Mouse (Mus musculus) kidney, embryonic 16.5 days (tissue): ENCODE measurements at regions not wholly inside any gene's neighbourhood (a gene's known extent, or its start where the extent isn't known, plus 50 kb on each side); places are given as distances from the start of the nearest gene placed in this dataset.

ENCODE experiments used
- ATAC-seq: fragments of 200-750 bp; cut with Nextera tagmentation; 2 replicates; pipeline ENCODE4 v1.8.0; 2017; ENCODE audit warnings: moderate TSS enrichment; ENCODE audit not compliant: low FRiP score, low TSS enrichment
- H3K27ac ChIP-seq: fragments of 300-500 bp; sonication (generic); 2 replicates; pipeline ENCODE4 v1.5.1; 2014; ENCODE audit warnings: low read length
- H3K27me3 ChIP-seq: fragments of 300-500 bp; sonication (generic); 2 replicates; pipeline ENCODE4 v1.6.1; 2014; ENCODE audit warnings: low read length, control low read depth, mixed read lengths; ENCODE audit not compliant: insufficient read depth
- H3K36me3 ChIP-seq: fragments of 300-500 bp; sonication (generic); 2 replicates; pipeline ENCODE4 v1.6.1; 2014; ENCODE audit warnings: low read length, control low read depth, mixed read lengths; ENCODE audit not compliant: insufficient read depth
- H3K4me1 ChIP-seq: fragments of 300-500 bp; sonication (generic); 2 replicates; pipeline ENCODE4 v1.6.1; 2014; ENCODE audit warnings: low read length, control low read depth, mixed read lengths; ENCODE audit not compliant: insufficient read depth
- H3K4me2 ChIP-seq: fragments of 300-500 bp; sonication (generic); replicated peaks from 2 replicates; pipeline ENCODE4 v1.6.1; 2014; ENCODE audit warnings: low read depth, low read length
- H3K4me3 ChIP-seq: fragments of 300-500 bp; sonication (generic); 2 replicates; pipeline ENCODE4 v1.5.1; 2014; ENCODE audit warnings: mild to moderate bottlenecking, low read length
- H3K9ac ChIP-seq: fragments of 300-500 bp; sonication (generic); replicated peaks from 2 replicates; pipeline ENCODE4 v1.6.1; 2014; ENCODE audit warnings: low read length
- H3K9me3 ChIP-seq: fragments of 300-500 bp; sonication (generic); 2 replicates; pipeline ENCODE4 v1.6.1; 2016; ENCODE audit warnings: low read length, control low read depth
- WGBS: fragments of 180-500 bp; shearing (Covaris S2); extraction: QIAGEN DNeasy Blood & Tissue Kit; methylation state at CpG from one replicate; pipeline ENCODE4 v1.1.7; 2014; 5-methylcytosine and 5-hydroxymethylcytosine counted together

GRCm38 (mm10) chr13:16100253-16100652 is 88.6 kb downstream of the Inhba start:
- Histone ChIP-seq H3K9me3 (peaks cover 16% of the 10 kb centered on the region), H3K9ac (no peak overlapping the region), H3K36me3 (0 out of 2 replicates have a peak, but pooled peaks cover 3% of the 10 kb centered on the region), H3K4me1 (no peaks in the 10 kb centered on the region), H3K4me3 (no peak overlapping the region), H3K27me3 (no peaks in the 10 kb centered on the region), H3K4me2 (no peak overlapping the region), H3K27ac (no peak overlapping the region)
- 93% methylated on average over 10 of the region's 15 CpGs for WGBS
- ATAC-seq, result no peak

DNA sequence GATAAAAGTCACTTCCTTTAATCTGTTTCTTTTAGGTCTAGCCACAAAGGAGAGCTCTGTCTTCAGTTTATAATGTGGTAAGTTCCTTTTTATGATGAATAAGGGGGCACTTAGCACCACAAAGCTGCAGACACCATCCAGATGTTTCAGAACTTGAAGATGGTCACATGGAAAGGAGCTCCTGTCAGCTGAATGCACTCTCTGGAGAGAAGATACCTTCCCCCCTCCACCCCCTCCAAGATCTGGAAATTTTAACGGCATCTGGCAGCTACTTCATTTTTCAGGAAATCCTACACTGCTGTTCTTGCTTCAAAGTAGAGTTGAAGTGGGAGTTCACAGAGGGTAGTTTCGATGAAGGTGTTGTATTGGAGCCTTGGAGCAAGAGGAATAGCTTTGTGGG is 103.2 kb downstream of the Inhba start:
- Histone ChIP-seq H3K9ac (no peak overlapping the region), H3K36me3 (no peaks in the 10 kb centered on the region), H3K4me1 (no peaks in the 10 kb centered on the region), H3K27me3 (no peaks in the 10 kb centered on the region), H3K9me3 (no peaks in the 10 kb centered on the region), H3K27ac (no peak overlapping the region), H3K4me2 (no peak overlapping the region), H3K4me3 (no peak overlapping the region)
- no peak for ATAC-seq
- WGBS, result 39% methylated on average over 2 of the region's 2 CpGs

DNA sequence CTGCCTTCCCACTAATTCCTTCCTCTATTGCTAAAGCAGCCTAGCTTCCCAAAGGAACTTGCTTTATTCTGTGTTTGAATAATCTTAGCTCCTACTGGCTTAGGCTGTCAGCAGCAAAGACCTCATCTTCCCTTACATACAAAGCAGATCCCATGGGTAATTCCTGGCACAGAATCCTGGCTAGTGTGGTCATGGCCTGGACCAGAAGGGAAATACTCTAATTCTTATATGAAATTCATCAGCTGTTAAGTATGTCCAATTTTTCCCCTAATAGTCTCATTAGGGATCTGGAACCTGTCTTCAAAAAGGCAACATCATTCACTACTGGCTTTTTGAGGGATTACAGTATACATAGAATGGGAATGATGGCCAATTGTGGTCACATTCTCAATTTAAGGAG is 135.0 kb downstream of the Inhba start:
- Histone ChIP-seq H3K4me1 (no peaks in the 10 kb centered on the region), H3K27me3 (no peaks in the 10 kb centered on the region), H3K4me2 (no peak overlapping the region), H3K4me3 (no peak overlapping the region), H3K9me3 (no peaks in the 10 kb centered on the region), H3K9ac (no peak overlapping the region), H3K36me3 (no peaks in the 10 kb centered on the region), H3K27ac (no peak overlapping the region)
- no peak for ATAC-seq

GRCm38 (mm10) chr13:16154926-16155325 is 143.3 kb downstream of the Inhba start:
- Histone ChIP-seq H3K27ac (no peak overlapping the region), H3K4me2 (no peak overlapping the region), H3K9ac (no peak overlapping the region), H3K4me1 (no peaks in the 10 kb centered on the region), H3K9me3 (no peaks in the 10 kb centered on the region), H3K36me3 (no peaks in the 10 kb centered on the region), H3K4me3 (no peak overlapping the region), H3K27me3 (no peaks in the 10 kb centered on the region)
- ATAC-seq, result no peak
- 86% methylated on average over 1 of the region's 1 CpGs for WGBS

DNA sequence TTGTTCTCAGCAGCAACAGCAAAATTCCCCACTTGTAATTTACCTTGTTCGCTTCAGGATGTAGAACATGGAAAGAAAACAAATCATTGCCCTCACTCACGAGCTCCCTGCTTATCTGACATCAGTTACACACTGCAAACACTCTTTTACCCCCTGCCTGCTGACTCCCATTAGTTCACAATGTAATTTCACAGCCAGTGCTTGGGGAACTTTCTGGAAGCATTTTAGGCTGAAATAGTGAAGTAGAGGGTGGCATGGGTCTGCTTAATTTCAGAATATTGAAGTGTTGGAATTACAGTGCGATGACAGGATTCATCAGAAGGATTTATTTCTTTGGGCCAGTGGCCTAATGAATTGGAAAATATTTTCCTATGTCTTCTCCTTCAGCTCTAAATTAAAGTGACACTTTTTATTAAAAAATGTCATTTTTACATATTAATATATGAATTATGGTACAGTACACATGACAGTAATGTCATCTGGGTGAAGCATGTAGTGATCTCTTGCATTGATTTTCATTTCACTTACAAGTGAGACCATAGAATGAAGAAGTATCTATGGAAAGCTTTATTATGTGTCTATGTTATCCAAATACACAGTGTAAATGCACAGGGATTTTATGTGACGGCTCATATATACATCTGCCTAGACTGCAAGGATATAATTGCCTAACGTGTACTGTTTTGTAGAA is 153.7 kb downstream of the Inhba start:
- H3K36me3 ChIP-seq, result no peaks in the 10 kb centered on the region
- H3K4me1 ChIP-seq, result no peaks in the 10 kb centered on the region
- no peaks in the 10 kb centered on the region for H3K27me3 ChIP-seq
- no peak overlapping the region for H3K4me2 ChIP-seq
- ATAC-seq, result no peak
- 61% methylated on average over 5 of the region's 5 CpGs for WGBS
- no peak overlapping the region for H3K9ac ChIP-seq
- H3K9me3 ChIP-seq, result no peaks in the 10 kb centered on the region
- H3K4me3 ChIP-seq, result no peak overlapping the region
- no peak overlapping the region for H3K27ac ChIP-seq

DNA sequence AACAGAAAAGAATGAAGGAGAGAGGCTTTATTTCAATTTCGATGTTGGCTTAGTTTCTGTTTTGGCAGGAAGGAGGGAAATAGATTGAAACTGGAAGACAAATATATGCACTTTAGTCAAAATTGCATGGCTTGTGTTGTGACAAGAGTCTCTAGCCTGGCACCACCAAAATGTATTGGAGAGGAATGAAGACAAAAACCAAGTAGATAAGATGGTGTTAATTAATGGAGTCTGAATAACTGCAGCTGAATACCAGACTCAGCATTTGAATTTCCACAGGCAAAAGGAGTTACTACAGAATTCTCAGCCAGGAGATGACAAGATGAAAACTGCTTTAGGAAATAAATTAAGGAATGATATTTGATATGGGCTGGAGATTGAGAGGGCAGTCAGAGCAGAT is 185.0 kb downstream of the Inhba start:
- Histone ChIP-seq H3K27me3 (no peaks in the 10 kb centered on the region), H3K9me3 (no peaks in the 10 kb centered on the region), H3K9ac (no peak overlapping the region), H3K36me3 (no peaks in the 10 kb centered on the region), H3K4me2 (no peak overlapping the region), H3K4me1 (no peaks in the 10 kb centered on the region), H3K4me3 (no peak overlapping the region), H3K27ac (no peak overlapping the region)
- WGBS, result 89% methylated on average over 1 of the region's 1 CpGs
- no peak for ATAC-seq

DNA sequence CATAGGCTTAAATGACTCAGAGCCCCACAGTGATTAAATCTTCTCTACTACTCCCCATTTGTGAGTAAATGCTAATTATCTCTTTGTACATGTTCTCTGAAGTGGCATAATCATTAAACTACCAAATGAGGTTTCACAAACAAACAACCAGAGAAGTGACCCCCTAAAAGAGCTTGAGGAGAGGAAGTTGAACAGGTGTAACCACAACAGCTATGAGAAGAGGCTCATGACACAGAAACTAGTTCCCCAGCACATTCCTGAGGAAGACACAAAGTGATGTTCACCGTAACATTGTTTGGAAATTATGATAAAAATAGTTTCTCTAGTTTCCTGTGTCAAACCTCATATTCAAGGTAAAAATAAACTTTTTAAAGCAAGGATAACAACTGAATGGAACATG is 188.4 kb downstream of the Inhba start:
- no peak for ATAC-seq
- 84% methylated on average over 1 of the region's 1 CpGs for WGBS
- H3K4me3 ChIP-seq, result no peak overlapping the region
- H3K36me3 ChIP-seq, result no peaks in the 10 kb centered on the region
- H3K9ac ChIP-seq, result no peak overlapping the region
- no peaks in the 10 kb centered on the region for H3K27me3 ChIP-seq
- H3K27ac ChIP-seq, result no peak overlapping the region
- H3K9me3 ChIP-seq, result no peaks in the 10 kb centered on the region
- no peak overlapping the region for H3K4me2 ChIP-seq
- H3K4me1 ChIP-seq, result no peaks in the 10 kb centered on the region

DNA sequence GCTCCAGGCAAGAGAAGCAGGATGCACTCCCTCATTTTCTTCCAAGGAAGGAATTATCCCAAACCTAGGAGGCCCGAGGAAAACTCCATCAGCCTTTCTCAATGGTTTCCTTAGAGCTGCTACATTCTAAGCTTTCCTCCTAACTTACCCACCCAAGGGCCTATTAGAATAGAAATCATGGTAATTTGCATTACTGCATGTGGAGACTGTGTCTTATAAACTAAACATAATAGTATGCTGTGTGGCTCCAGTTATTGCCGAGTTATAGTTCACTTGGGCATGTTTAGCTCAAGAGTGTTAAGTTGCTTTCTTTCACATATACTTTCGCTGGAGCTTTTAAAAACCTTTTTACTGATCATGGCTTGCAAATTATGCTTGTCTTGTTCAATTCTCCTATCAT is 191.5 kb downstream of the Inhba start:
- WGBS, result 81% methylated on average over 3 of the region's 3 CpGs
- ATAC-seq, result no peak
- H3K36me3 ChIP-seq, result no peaks in the 10 kb centered on the region
- H3K9ac ChIP-seq, result no peak overlapping the region
- no peak overlapping the region for H3K27ac ChIP-seq
- no peak overlapping the region for H3K4me2 ChIP-seq
- no peaks in the 10 kb centered on the region for H3K27me3 ChIP-seq
- no peaks in the 10 kb centered on the region for H3K4me1 ChIP-seq
- no peak overlapping the region for H3K4me3 ChIP-seq
- no peaks in the 10 kb centered on the region for H3K9me3 ChIP-seq

DNA sequence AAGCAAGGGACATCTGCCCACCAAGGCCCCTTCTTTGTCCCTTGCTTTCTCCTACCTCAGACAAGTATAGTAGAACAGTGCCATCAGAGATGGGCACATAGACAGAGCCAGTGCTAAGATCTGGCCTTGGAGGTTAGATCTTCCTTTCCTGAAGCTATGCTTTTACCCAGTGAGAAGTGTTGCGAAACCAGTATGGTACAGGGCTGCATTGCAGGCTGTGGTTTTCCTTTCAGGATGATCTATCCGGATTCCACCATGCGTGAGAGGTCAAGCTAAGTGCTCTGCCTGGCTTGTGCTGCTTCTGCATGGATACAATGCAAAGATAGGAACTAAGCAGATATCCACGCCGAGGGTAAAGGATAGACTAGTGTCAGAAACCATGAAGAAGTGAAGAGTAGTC is 192.4 kb downstream of the Inhba start:
- Histone ChIP-seq H3K27me3 (no peaks in the 10 kb centered on the region), H3K9ac (no peak overlapping the region), H3K4me1 (no peaks in the 10 kb centered on the region), H3K27ac (no peak overlapping the region), H3K4me3 (no peak overlapping the region), H3K36me3 (no peaks in the 10 kb centered on the region), H3K9me3 (no peaks in the 10 kb centered on the region), H3K4me2 (no peak overlapping the region)
- no peak for ATAC-seq
- WGBS, result 93% methylated on average over 5 of the region's 5 CpGs

- no peak overlapping the region for H3K4me3 ChIP-seq
- no peak overlapping the region for H3K9ac ChIP-seq
- H3K4me1 ChIP-seq, result no peaks in the 10 kb centered on the region
- H3K4me2 ChIP-seq, result no peak overlapping the region
- WGBS, result 79% methylated on average over 2 of the region's 2 CpGs
- no peaks in the 10 kb centered on the region for H3K36me3 ChIP-seq
- H3K27ac ChIP-seq, result no peak overlapping the region
- H3K9me3 ChIP-seq, result no peaks in the 10 kb centered on the region
- ATAC-seq, result no peak
- H3K27me3 ChIP-seq, result no peaks in the 10 kb centered on the region
Measured at GRCm38 (mm10) chr13:16211482-16211881, 199.8 kb downstream of the Inhba start.
